Mouse (Mus musculus): ENCODE measurements around the gene Dis3l2.

DNA sequence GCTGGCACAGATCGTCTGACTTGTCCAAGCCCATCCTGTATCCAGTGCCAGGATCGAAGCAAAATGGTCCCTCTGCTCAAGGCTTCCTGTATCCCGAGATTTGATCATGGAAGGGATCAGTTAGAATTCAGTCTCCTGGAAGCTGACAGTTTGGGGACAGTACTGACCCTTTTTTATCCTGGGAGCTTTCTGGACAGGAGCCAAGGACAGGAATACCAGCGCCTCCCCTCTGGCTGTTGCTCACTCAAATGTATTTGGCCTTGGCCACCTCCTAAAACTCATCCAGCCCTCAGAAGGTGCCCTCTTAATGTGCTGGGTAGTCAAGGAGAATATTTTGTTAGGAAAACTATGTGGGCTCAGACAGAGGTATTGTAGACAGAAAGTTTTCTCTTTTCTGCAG, 16.4 kb upstream of the Dis3l2 start:
- TF ChIP-seq CTCF (IDR thresholded peaks at IDR 0.05; ENCODE audit: low read depth, low read length) (no peak), GATA1 (IDR thresholded peaks at IDR 0.05; ENCODE audit: borderline replicate concordance, low read length) (no peak), TAL1 (conservative IDR thresholded peaks at IDR 0.05; ENCODE audit: low read depth, low read length) (no peak)

Measured in G1E (cell line).